Mouse (Mus musculus) stomach, postnatal 0 days (tissue): ENCODE data around the gene Smurf2.

Source experiments
- CTCF ChIP-seq: IDR thresholded peaks from 2 replicates; pipeline ENCODE4 v1.5.1; 2016; ENCODE audit warnings: antibody characterized with exemption, low read depth, mild to moderate bottlenecking, moderate library complexity
- EP300 ChIP-seq: optimal IDR thresholded peaks from 2 replicates; pipeline ENCODE3; 2016; ENCODE audit warnings: antibody characterized with exemption

GRCm38 (mm10) chr11:106795679-106796078, 124.8 kb downstream of the Smurf2 start:
- TF ChIP-seq CTCF (no peak), EP300 (no peak)
